Mouse (Mus musculus): ENCODE results near the gene H2-M10.1. TPM values are rescaled to one million over a fixed set of nuclear protein-coding genes. Genes with fewer than 3 reads are reported as not detected.
"Not testable (repeated sequence)": the region's sequence is repeated elsewhere in the genome, so short reads cannot be mapped to it uniquely, and the experiment has no call there.

The H2-M10.1 gene
- polyA plus RNA-seq (2015; fragmentation: Nextera tagmentation; extraction: Ambion mirVana): 0.22 and 0.34 TPM in 2 replicates

DNA sequence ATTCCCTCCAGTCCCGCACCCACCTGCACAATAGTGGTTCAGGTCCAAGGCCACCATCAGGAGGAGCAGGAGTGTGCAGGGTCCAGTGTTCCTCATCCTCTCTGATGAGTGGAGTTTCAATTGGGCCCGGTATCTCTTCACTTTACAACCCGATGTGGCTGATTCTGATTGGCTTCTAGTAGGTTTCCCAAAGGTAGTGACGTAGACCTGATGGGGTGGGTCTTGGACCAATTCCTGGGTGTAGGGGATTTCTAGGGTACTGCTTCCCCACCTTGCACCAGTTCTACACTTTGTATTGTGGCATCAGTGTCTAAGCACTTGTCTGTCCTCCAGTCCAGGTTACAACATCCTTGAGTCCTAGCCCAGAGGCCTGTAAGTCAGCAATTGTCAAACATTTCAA is at the start of gene H2-M10.1:
H2-M10.1 (minus strand) TSS at position 101 of the 400 bp plus-strand sequence.
- no peak for DNase-seq (ENCODE audit: low spot score)

- DNase-seq (ENCODE audit: low spot score): not testable (repeated sequence)
Observed at GRCm38 (mm10) chr17:36368317-36368716, 42.4 kb upstream of the H2-M10.1 start, which contains the start of gene H2-M10.3. Gene H2-M10.3, minus strand, starts transcription at chr17:36368417.

- DNase-seq (ENCODE audit: low spot score): not testable (repeated sequence)
Observed at GRCm38 (mm10) chr17:36362404-36362803, 36.4 kb upstream of the H2-M10.1 start.

GRCm38 (mm10) chr17:36357512-36357911 is 31.6 kb upstream of the H2-M10.1 start:
- DNase-seq (ENCODE audit: low spot score): peak; percentile 42

DNA sequence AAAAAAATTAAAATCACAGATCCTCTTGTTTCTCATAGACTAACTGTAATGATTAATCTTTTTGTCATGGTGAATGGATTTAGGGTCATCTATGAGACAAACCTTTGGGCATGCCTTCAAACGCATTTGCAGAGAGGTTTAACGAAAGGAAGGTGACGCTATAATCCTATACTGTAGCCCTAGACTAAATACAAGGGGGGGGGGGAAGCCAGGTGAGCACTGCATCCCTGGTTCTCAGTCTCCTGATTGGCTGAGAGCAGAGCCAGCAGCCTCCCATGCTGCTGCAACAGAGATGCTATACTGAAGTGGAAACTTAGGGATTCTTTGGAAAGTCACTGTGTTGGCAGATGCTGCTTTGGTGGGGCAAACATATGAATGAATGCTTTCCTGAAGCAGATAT is 29.8 kb upstream of the H2-M10.1 start:
- no peak for DNase-seq (ENCODE audit: low spot score)

DNA sequence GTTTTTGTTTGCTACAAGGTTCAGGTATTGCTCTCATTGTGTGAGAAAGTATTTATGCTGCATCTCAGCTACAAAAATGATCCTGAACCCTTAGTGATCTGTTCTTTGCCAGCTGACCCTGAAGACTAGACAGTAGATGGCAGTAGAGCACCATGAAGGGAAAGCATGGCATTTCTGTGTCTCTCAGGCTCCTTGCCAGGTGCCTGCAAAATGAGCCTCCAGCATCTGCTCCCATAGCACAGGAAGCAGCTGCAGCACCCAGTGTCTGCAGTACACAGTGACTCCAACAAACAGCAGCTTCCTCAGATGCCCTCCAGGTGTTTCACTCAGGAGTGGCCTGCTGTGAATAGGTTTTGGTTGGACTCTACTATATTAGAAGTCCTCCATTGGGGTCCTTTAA is 29.4 kb upstream of the H2-M10.1 start:
- DNase-seq (ENCODE audit: low spot score): peak; percentile 77

DNA sequence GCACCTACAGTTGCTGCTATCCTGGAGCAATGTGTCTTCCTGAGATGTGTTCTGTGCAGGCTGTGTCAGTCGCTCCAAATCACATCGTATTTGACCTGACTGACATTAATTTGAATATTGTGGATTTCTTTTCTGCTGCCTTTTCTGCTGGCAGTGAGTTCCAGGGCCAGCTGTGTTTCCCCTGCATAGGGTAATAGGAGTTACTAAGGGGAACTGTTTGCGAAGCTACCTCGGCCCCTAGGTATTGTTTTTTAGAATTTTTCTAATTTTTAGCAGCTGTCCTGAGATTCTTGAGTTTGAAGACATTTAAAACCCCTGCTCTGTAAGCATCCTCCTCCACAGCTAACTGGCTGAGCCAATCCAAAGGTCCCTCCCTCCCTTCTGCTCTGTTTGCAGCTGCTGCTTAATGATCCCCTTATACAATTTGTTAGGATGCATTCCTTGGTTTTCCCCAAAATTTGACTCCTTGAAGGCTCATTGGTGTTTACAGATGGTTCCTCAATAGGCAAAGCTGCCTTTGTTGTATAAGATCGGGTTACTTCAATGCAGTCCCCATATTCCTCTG is 10.2 kb downstream of the H2-M10.1 start:
- DNase-seq (ENCODE audit: low spot score): no peak

DNA sequence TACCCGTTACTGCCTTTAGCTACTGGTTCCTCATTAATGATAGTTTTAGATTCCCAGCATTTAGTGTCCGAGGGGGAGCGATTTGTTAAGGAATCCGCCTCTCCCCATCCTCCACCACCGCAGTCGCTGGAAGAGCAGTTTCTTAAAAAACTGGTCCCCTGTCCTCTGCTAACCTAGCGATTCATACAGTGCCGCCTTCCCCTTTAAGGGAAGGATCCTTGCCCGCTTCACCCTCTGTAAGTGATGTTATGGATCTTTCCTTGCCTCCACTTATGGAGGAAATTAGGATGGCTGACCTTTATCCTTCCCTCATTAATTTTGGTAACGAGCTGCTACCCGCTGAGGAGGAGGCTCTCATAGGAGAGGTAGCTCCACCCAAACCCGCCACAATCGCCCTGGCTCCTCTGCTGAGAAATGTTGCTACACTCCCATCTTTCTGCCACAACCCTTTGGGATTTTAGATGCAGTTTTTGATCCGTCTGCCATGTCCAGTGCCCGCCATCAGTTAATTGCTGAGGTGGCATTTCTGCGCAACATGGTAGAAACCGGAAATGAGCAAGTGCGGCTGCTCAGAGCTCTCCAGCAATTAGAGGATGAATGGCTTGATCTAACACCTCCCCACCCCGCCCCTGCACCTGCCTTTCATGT is 10.8 kb downstream of the H2-M10.1 start:
- peak; percentile 63 for DNase-seq (ENCODE audit: low spot score)

DNA sequence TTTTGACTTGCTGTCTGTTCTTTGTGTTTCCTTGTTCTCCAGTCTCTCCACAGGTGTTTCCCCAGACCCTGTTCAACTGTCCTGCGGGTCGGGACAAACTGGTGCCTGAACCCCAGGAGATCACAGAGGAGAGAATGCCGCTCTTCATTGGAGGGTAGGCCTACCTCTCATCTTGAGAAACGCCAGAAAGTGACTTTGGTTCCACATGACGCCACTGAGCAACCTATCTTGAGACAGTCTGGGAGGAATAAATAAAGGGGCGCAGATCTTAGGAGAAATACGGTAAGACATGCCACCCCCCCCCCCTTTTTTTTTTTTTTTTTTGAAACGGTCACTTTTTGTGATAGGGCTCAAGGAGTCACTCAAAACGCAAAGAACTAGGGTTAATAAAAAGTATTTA is 11.4 kb downstream of the H2-M10.1 start:
- DNase-seq (ENCODE audit: low spot score): peak; percentile 48

DNA sequence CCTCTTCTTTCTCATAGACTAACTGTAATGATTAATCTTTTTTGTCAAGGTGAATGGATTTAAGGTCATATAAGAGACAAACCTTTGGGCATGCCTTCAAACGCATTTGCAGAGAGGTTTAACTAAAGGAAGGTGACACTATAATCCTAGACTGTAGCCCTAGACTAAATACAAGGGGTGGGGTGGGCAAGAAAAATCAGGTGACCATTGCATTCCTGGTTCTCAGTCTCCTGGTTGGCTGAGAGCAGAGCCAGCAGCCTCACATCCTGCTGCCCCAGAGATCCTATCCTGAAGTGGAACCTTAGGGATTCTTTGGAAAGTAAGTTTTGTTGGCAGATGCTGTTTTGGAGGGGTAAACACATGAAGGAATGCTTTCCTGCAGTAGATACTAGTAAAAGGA is 16.7 kb downstream of the H2-M10.1 start:
- DNase-seq (ENCODE audit: low spot score): no peak

DNA sequence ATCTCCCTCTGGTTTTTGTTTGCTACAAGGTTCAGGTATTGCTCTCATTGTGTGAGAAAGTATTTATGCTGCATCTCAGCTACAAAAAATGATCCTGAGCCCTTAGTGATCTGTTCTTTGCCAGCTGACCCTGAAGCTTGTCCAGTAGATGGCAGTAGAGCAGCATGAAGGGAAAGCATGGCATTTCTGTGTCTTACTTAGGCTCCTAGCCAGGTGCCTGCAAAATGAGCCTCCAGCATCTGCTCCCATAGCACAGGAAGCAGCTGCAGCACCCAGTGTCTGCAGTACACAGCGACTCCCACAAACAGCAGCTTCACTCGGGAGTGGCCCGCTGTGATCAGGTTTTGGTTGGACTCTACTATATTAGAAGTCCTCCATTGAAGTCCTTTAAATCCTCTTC is 17.1 kb downstream of the H2-M10.1 start:
- DNase-seq (ENCODE audit: low spot score): peak; percentile 90

GRCm38 (mm10) chr17:36286390-36286789 is 39.6 kb downstream of the H2-M10.1 start, which contains the start of gene H2-M10.2:
Gene H2-M10.2, minus strand, starts transcription at chr17:36286490.
- no peak for DNase-seq (ENCODE audit: low spot score)

- DNase-seq (ENCODE audit: low spot score): no peak
Observed at GRCm38 (mm10) chr17:36281521-36282245, 44.3 kb downstream of the H2-M10.1 start.

GRCm38 (mm10) chr17:36274776-36275175 is 51.2 kb downstream of the H2-M10.1 start:
- DNase-seq (ENCODE audit: low spot score): no peak

- DNase-seq (ENCODE audit: low spot score): peak; percentile 68
Observed at GRCm38 (mm10) chr17:36273796-36274195, 52.2 kb downstream of the H2-M10.1 start.

Other genes starting within 250 kb of the H2-M10.1 start
- gene Gm19684, start 204.5 kb downstream of the H2-M10.1 start, polyA plus RNA-seq (2015; fragmentation: Nextera tagmentation; extraction: Ambion mirVana): 0.48 and 0.57 TPM in 2 replicates
- gene Gm7030, start 196.7 kb downstream of the H2-M10.1 start, polyA plus RNA-seq (2015; fragmentation: Nextera tagmentation; extraction: Ambion mirVana): 0.45 and 0.99 TPM in 2 replicates
- gene Gm8909, start 157.6 kb downstream of the H2-M10.1 start, polyA plus RNA-seq (2015; fragmentation: Nextera tagmentation; extraction: Ambion mirVana): 13.7 and 15.3 TPM in 2 replicates
- 1.9 and 2.7 TPM in 2 replicates for gene H2-T3, start 135.9 kb downstream of the H2-M10.1 start, polyA plus RNA-seq (2015; fragmentation: Nextera tagmentation; extraction: Ambion mirVana)
- 155 and 159 TPM in 2 replicates for gene Rpp21, start 68.1 kb downstream of the H2-M10.1 start, polyA plus RNA-seq (2015; fragmentation: Nextera tagmentation; extraction: Ambion mirVana)
- gene Trim39, start 53.9 kb downstream of the H2-M10.1 start, polyA plus RNA-seq (2015; fragmentation: Nextera tagmentation; extraction: Ambion mirVana): 11.4 and 16.1 TPM in 2 replicates
- 0.12 TPM in 1 of 2 replicates, not detected in the other for gene H2-M10.2, start 39.7 kb downstream of the H2-M10.1 start, polyA plus RNA-seq (2015; fragmentation: Nextera tagmentation; extraction: Ambion mirVana)
- 0.08 TPM in 1 of 2 replicates, not detected in the other for gene H2-M10.3, start 42.3 kb upstream of the H2-M10.1 start, polyA plus RNA-seq (2015; fragmentation: Nextera tagmentation; extraction: Ambion mirVana)
- gene H2-M10.4, start 136.2 kb upstream of the H2-M10.1 start, polyA plus RNA-seq (2015; fragmentation: Nextera tagmentation; extraction: Ambion mirVana): not detected in 2 replicates
- gene H2-M11, start 220.9 kb upstream of the H2-M10.1 start, polyA plus RNA-seq (2015; fragmentation: Nextera tagmentation; extraction: Ambion mirVana): not detected in 2 replicates

All from thymus, postnatal 0 days (tissue).